Mouse (Mus musculus): Measurements from ENCODE around the gene Hspa2. TPM values are rescaled to one million over a fixed set of nuclear protein-coding genes. Genes with fewer than 3 reads are reported as not detected.

The Hspa2 gene
- polyA plus RNA-seq (2021; fragmentation: Nextera tagmentation), result 117 and 119 TPM in 2 replicates
- long read RNA-seq, experiment 1, transcript Hspa2-202 (1 exons, 2,526 nt), result major isoform, 320 of 332 reads
- long read RNA-seq, experiment 1, transcript Hspa2-201 (2 exons, 2,524 nt), result minor isoform, 12 of 332 reads
- long read RNA-seq, experiment 1, partial matches to known transcripts, result 0 of 332 reads
- long read RNA-seq, experiment 1, other reads (novel, unspliced or antisense), result 0 of 332 reads
- long read RNA-seq, experiment 2, transcript Hspa2-202 (1 exons, 2,526 nt), result major isoform, 992 of 1,024 reads
- long read RNA-seq, experiment 2, transcript Hspa2-201 (2 exons, 2,524 nt), result minor isoform, 32 of 1,024 reads
- long read RNA-seq, experiment 2, partial matches to known transcripts, result 0 of 1,024 reads
- long read RNA-seq, experiment 2, other reads (novel, unspliced or antisense), result 0 of 1,024 reads

DNA sequence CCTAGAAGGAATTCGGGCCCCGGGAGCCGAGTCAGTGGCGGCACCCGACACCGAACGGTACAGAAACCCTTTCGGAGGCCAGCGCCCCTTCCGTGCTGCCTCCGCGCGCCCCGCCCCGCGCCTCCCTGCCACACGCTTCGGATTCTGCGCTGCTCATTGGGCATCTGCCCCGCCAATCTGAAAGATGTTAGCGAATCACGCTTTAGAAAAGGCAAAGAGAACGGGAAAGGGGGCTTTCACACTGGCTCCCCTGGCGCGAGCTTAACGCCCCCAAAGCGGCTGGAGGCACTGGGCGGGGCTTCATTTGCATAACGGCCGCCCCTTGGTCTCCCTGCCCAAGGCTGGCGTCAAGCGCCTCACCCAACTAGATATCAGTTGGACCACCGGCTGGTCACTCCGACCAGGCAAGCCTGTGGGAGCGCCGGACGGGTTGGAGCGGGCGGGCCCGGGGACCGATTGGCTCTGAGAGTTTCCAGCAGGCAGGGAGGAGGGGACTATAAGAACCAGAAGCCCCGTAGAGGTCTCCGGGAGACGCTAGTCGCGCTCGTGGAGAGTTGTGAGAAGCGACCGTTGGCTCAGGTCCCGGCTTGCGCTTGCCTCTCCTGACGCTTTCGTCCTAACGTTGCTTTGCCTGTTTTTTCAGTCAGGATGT, at the start of gene Hspa2:
Hspa2 (plus strand) TSS at position 291 of the 652 bp plus-strand sequence.

DNA sequence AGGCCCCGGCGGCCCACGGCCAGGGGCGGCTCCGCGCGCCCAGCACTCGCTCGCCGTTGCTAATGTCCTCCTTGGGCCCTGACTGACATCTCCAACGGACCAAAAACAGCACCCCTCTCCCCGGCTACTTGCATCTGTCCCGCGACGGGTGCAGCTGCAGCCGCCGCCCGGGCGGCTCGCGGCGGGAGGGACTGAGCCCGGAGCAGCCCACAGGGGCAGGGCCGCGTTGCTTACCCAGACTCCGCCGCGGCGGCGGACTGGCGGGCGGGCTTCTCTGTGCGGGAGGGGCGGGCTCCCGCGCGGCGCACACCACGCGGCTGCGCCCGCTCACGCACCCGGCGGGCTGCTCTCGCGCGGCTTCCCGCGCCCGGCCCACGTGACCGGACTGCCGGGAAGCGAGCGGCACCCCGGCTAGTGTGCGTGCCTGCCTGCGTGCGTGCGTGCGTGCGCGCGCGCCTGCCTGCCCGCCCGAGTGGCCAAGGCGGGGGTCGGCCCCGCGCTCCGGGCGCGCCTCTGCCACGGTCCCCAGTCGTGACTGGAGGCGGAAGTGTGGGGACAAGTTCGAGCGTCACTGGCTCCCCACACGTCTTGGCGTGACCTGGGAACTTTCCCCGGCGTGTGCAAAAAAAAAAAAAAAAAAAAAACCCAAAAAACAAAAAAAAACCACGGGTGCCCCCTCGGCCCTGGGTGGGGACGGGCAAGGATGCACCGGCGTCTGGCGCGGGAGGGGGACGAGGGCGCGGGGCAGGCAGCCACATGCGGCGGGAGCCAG, 34.6 kb upstream of the Hspa2 start, which contains the start of gene Zbtb25:
Zbtb25 (minus strand) TSS at position 397 of the 772 bp plus-strand sequence.

DNA sequence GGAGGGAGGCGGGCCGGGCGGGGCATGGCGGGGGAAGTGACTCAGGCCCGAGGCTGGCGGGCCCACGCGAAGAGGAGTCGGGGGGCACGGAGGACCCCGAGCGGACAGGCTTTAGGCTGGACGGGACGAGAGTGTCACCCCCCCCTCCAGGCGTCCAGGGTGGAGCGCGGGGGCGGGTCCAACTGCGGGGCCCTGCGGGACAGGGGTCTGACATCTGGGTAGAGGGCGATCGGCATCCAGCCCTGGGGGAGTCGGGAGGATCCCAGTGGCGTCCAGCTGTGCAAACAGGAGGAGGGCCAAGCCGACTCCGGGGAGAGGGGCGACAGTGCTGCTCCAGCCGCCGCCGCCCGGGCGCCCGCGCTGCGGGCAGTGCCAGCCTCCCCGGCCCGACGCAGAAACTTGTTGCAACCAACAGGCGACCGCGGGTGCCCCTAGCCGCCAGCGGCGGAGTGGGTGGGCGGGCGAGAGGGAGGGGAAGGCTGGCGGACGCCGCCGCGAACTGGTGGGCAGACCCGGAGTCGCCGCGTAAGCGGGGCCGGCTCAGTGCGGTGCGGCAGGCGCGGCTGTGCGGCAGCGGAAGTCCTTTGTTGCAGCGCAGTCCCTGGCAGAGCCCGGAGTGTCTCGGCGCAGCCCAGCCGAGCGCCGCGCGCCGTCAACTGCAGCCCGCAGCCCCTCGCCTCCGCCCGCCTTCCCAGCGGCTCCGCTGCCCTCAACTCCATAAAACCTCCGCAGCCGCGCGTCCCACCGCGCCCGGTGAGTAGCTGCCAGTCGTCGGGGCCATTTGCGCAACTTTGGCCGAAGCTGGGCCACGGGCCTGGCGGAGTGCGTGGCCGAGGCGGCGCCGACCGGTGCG, 33.8 kb upstream of the Hspa2 start, which contains the start of gene Zbtb1:
Zbtb1 (plus strand) TSS at position 289 of the 853 bp plus-strand sequence.

DNA sequence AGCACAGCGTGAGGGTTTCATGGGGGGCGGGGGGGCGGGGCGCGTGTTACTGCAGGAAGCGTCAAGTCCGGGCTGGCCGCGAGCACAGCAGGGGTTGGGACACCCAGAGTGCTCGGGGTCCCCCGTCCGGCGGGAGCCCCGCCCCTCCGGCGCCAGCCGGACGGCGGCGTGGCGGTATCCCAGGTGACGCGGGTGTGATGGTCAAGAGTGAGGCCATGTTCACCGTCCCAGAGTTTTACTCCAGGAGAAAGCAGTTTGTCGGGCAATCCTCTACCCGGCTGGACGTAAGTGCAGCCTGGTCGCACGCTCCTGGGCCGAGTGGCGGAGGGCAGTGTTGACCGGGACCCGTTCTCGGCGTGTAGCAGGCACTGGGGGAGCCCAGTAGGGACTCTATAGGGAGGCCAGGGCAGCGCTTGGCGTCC, 13.5 kb downstream of the Hspa2 start, which contains the start of gene Ppp1r36:
Ppp1r36 (plus strand) TSS at position 106 of the 422 bp plus-strand sequence.

Other genes starting within 250 kb of the Hspa2 start
- 0.08 and 0.18 TPM in 2 replicates for gene Esr2, start 226.9 kb upstream of the Hspa2 start, polyA plus RNA-seq (2021; fragmentation: Nextera tagmentation)
- not detected in 2 replicates for gene Tex21, start 157.4 kb upstream of the Hspa2 start, polyA plus RNA-seq (2021; fragmentation: Nextera tagmentation)
- 28.0 and 32.4 TPM in 2 replicates for gene Mthfd1, start 148.9 kb upstream of the Hspa2 start, polyA plus RNA-seq (2021; fragmentation: Nextera tagmentation)
- 14.5 and 20.9 TPM in 2 replicates for gene Akap5, start 79.3 kb upstream of the Hspa2 start, polyA plus RNA-seq (2021; fragmentation: Nextera tagmentation)
- gene Zbtb25, start 34.6 kb upstream of the Hspa2 start, polyA plus RNA-seq (2021; fragmentation: Nextera tagmentation), result 10.0 and 11.4 TPM in 2 replicates
- gene Zbtb1, start 33.9 kb upstream of the Hspa2 start, polyA plus RNA-seq (2021; fragmentation: Nextera tagmentation), result 2.1 and 2.3 TPM in 2 replicates
- gene Ppp1r36, start 13.4 kb downstream of the Hspa2 start, polyA plus RNA-seq (2021; fragmentation: Nextera tagmentation), result 3.1 and 5.1 TPM in 2 replicates
- gene Plekhg3, start 126.7 kb downstream of the Hspa2 start, polyA plus RNA-seq (2021; fragmentation: Nextera tagmentation), result 3.9 and 4.6 TPM in 2 replicates